Mouse (Mus musculus) CD4-positive, CD25-positive, alpha-beta regulatory T cell, adult 9 weeks (primary cell): ENCODE measurements around the gene Topaz1. TPM values are rescaled to one million over a fixed set of nuclear protein-coding genes. Genes with fewer than 3 reads are reported as not detected.

Source experiments
- polyA plus RNA-seq: library from polyadenylated mRNA; unstranded; fragments of 100-300 nt; shearing (Covaris generic); gene quantifications from one replicate; pipeline ENCODE4 v1.2.1, GENCODE M21; 2017

The Topaz1 gene
- polyA plus RNA-seq = not detected

DNA sequence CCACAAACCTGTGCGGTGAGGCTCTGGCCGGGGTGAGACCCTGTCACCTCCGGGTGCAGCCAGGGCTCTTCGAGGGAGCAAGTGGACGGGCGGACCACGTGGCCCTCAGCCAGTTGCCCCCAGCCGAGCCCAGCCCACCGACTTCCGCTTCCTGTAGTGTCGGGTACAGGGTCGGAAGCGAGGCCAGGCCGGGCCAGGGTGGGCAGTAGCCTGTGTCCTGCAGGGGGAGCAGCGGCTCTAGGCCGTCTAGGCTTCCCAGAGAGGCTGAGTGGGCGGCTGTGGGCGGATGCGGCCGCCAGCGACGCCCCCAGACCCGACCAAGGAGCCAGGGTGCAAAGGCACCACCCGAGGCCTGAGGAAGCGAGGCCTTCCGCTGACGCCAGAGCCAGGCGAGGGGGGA lies at the start of gene Topaz1:
Gene Topaz1, plus strand, starts transcription at position 287 of the 400 bp plus-strand sequence.

DNA sequence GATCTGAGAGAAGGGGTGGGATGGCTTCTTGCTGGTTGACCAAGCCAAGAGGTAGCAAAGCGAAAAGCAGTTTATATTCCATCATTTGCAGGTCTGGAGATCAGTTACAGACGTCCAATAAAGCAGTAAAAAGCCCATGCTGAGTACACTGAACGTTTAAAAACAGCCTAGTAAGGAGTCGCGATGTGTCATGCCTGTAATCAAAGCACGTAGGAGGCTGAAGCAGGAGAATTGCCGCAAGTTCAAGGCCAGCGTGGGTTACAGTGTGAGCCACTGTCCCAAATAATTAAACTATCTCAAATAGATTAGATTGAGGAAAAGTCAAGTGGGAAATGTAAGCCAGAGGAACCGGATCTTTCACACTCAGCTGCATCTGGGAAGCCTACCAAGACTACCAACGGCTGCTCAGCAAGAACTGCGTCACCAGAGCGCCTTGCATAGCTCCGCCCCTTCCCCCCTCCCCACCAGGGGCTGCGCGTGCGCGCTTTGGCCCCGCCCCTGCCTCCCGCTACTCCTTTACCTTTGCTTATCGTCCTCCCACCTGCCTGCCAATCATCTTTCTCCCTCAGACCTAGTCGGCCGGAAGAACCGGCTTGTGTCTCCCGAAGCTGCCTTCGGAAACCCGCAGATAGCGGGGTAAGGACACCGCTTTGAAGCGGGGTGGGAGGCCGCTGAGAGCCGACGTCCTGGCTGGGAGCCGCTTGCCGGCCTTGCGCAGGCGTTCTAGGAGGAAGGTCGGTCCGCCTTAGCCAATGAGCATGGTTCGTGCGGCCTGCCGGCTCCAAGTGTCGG lies 58.1 kb downstream of the Topaz1 start, which contains the start of gene Tcaim:
Gene Tcaim, plus strand, starts transcription at position 487 of the 792 bp plus-strand sequence.

DNA sequence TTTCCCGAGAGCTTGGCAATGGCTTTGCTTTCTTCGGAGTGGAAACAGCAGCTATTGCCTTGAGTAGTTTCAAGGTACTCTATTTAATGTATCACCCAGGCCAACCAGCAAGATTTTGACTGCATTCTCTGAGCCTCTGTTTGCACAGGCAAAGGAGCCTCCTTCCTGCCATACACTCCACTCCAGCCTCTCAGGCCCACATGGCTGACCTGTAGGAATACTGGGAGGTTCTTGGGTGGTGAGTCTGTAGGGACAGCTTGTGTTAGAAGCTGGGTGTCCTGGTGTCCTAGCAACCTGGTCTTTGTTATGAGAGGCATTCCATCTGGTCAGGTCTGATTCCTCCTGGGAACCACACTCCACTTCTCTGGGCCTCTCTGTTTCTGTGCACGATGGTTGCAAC lies 96.6 kb downstream of the Topaz1 start, which contains the start of gene Gm35549:
Gene Gm35549, minus strand, starts transcription at position 276 of the 400 bp plus-strand sequence.

Other genes starting within 250 kb of the Topaz1 start
- 18.4 TPM for gene Tcaim, start 58.2 kb downstream of the Topaz1 start, polyA plus RNA-seq
- 1.7 TPM for gene Gm35549, start 96.7 kb downstream of the Topaz1 start, polyA plus RNA-seq
- 109 TPM for gene Zfp445, start 118.7 kb downstream of the Topaz1 start, polyA plus RNA-seq
- 4.9 TPM for gene Zkscan7, start 138.3 kb downstream of the Topaz1 start, polyA plus RNA-seq
- not detected for gene Zfp105, start 175.7 kb downstream of the Topaz1 start, polyA plus RNA-seq
- 37.2 TPM for gene 1110059G10Rik, start 203.7 kb downstream of the Topaz1 start, polyA plus RNA-seq
- gene Kif15, start 203.7 kb downstream of the Topaz1 start, polyA plus RNA-seq = 6.5 TPM